Mouse (Mus musculus): ENCODE data around the gene Reps2.

Reps2 gene

GRCm38 (mm10) chrX:162363206-162363605, 280.2 kb downstream of the Reps2 start:
- no peak for DNase-seq (ENCODE audit: extremely low read depth, insufficient read length, low spot score)

Measured in 3134 (cell line).